Mouse (Mus musculus): ENCODE measurements at regions not wholly inside any gene's neighbourhood (a gene's known extent, or its start where the extent isn't known, plus 50 kb on each side); places are given as distances from the start of the nearest gene placed in this dataset.

DNA sequence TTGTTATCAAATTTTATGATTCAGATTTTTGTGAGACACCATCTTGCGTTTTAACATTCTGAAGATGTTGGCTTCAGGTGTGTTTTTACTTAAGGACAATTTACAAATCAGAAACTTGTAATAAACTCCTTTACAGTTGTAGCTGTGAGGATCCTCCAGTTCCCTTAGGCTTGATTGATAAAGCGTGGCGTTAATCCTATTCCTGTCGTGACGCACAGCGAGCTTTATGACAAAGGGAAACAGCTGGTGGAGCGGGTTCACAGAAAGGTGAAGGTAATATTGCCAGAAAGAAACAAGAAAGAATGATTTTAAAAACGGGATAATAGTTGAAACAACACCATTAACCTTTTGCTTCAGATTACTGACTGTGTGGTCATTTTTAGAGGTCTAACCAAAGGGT lies 60.7 kb upstream of the Arrdc4 start:
- no peak for TF ChIP-seq CTCF (IDR thresholded peaks at IDR 0.05; ENCODE audit: low read depth)
- peak; percentile 21 for TF ChIP-seq EP300 (optimal IDR thresholded peaks at IDR 0.05)
